Mouse (Mus musculus) lung, postnatal 0 days (tissue): Measurements from ENCODE around the gene Pkn2. TPM values are rescaled to one million over a fixed set of nuclear protein-coding genes. Genes with fewer than 3 reads are reported as not detected.

Experiments used
- ATAC-seq: fragments of 200-750 bp; cut with Nextera tagmentation; 2 replicates; pipeline ENCODE4 v1.8.0; 2017; ENCODE audit warnings: moderate library complexity
- DNase-seq: peaks from one replicate; pipeline ENCODE4 v3.0.0-alpha.2; 2016; ENCODE audit warnings: low spot score
- H3K27ac ChIP-seq: fragments of 300-500 bp; sonication (generic); 2 replicates; pipeline ENCODE4 v1.5.1; 2014; ENCODE audit warnings: antibody characterized with exemption, mild to moderate bottlenecking, low read length, mixed read lengths
- H3K27me3 ChIP-seq: fragments of 300-500 bp; sonication (generic); replicated peaks from 2 replicates; pipeline ENCODE4 v1.6.1; 2014; ENCODE audit warnings: low read length, mixed read lengths; ENCODE audit not compliant: insufficient read depth
- H3K36me3 ChIP-seq: fragments of 300-500 bp; sonication (generic); 2 replicates; pipeline ENCODE4 v1.6.1; 2014; ENCODE audit warnings: low read length, mixed read lengths; ENCODE audit not compliant: insufficient read depth
- H3K4me1 ChIP-seq: fragments of 300-500 bp; sonication (generic); 2 replicates; pipeline ENCODE4 v1.6.1; 2014; ENCODE audit warnings: antibody characterized with exemption, low read depth, low read length, mixed read lengths; ENCODE audit not compliant: insufficient read depth
- H3K4me2 ChIP-seq: fragments of 300-500 bp; sonication (generic); replicated peaks from 2 replicates; pipeline ENCODE4 v1.6.1; 2014; ENCODE audit warnings: low read depth, mild to moderate bottlenecking, low read length, moderate library complexity, mixed read lengths
- H3K4me3 ChIP-seq: fragments of 300-500 bp; sonication (generic); 2 replicates; pipeline ENCODE4 v1.5.1; 2014; ENCODE audit warnings: low read depth, low read length
- H3K9ac ChIP-seq: fragments of 300-500 bp; sonication (generic); replicated peaks from 2 replicates; pipeline ENCODE4 v1.6.1; 2014; ENCODE audit warnings: low read depth, mild to moderate bottlenecking
- H3K9me3 ChIP-seq: fragments of 300-500 bp; sonication (generic); 2 replicates; pipeline ENCODE4 v1.6.1; 2016; ENCODE audit warnings: low read length, mixed read lengths
- CTCF ChIP-seq: IDR thresholded peaks from 2 replicates; pipeline ENCODE4 v1.5.1; 2016; ENCODE audit warnings: antibody characterized with exemption, mild to moderate bottlenecking
- EP300 ChIP-seq: IDR thresholded peaks from 2 replicates; pipeline ENCODE4 v1.6.1; 2016; ENCODE audit warnings: antibody characterized with exemption, mild to moderate bottlenecking, control low read depth
- WGBS: fragments of 180-500 bp; shearing (Covaris S2); extraction: QIAGEN DNeasy Blood & Tissue Kit; methylation state at CpG from one replicate; pipeline ENCODE4 v1.1.7; 2014; 5-methylcytosine and 5-hydroxymethylcytosine counted together
- polyA plus RNA-seq: library from polyadenylated mRNA; unstranded; fragments of >200 nt; fragmentation: Nextera tagmentation; extraction: Ambion mirVana; gene quantifications from 2 replicates; pipeline ENCODE4 v1.2.1, GENCODE M21; 2015

The Pkn2 gene
- polyA plus RNA-seq, 1 experiment from 2014 or later: 57.5 TPM

DNA sequence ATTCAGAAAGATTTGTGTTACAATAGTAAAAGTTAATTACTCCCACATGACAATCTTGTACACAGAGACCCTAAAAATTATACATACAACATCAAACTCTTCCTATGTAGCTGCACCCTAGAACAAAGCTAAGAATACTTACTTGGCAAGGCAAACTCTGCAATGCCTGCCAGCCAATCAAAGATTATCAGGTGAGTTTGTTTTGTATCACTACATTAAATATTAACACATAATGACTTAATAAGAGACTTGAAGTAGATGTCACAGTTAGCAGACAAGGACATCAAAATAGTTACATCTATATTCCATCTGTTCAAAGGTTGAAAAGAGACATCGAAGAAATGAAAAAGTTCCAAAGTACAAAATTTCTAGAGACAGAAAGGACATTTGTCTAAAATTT, 58.2 kb downstream of the Pkn2 start:
- WGBS: 79% methylated on average over 1 of the region's 1 CpGs
- no peak overlapping the region for H3K9ac ChIP-seq
- H3K4me2 ChIP-seq: no peak overlapping the region
- ATAC-seq: no peak
- peaks cover 8% of the 10 kb centered on the region; the same call in 1 of the 2 replicates for H3K36me3 ChIP-seq
- H3K4me1 ChIP-seq: no peaks in the 10 kb centered on the region
- H3K27me3 ChIP-seq: no peaks in the 10 kb centered on the region
- no peaks in the 10 kb centered on the region for H3K9me3 ChIP-seq
- no peak for DNase-seq
- TF ChIP-seq CTCF (no peak), EP300 (no peak)
- no peak overlapping the region for H3K27ac ChIP-seq
- no peak overlapping the region for H3K4me3 ChIP-seq

DNA sequence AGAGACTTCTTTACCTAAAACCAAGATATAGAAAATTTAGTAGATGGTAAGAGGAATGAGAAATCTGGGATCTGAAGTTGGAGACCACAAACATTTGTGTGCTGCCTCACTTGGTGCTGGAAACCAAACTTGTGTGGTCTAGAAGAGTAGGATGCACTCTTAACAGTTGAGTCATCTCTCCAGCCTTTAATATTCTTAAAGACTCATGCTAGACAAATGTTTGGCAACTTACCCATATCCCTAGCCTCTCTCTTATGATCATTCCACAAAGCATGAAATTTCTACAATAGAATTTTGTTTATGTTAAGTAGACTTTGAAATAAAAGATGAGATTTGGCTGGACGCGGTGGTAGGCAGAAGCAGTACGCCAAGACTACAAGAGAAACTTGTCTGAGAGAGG, 64.3 kb downstream of the Pkn2 start:
- no peak for TF ChIP-seq EP300
- TF ChIP-seq CTCF: no peak
- DNase-seq: peak; percentile 18

DNA sequence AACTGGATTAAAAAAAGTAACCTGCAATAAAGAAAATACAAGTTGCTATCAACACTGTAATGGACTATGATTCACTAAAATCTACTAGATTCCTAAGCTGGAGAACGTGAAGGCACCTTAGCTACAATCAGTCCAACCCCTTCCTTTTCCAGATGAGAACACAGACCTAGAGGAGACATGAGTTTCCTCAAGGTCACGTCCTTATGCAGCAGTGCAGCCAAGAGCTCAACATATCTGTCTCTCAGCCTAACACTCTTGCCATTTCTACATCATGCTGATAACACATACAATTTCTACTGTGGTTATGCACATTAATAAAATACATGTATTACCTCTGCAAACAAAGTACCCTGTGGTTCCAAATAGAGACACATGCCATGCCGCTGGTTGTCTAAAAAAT, 70.2 kb downstream of the Pkn2 start:
- H3K27ac ChIP-seq: no peak overlapping the region
- H3K27me3 ChIP-seq: no peaks in the 10 kb centered on the region
- 88% methylated on average over 3 of the region's 3 CpGs for WGBS
- no peaks in the 10 kb centered on the region for H3K9me3 ChIP-seq
- no peaks in the 10 kb centered on the region for H3K4me1 ChIP-seq
- no peak overlapping the region for H3K4me3 ChIP-seq
- no peak overlapping the region for H3K4me2 ChIP-seq
- no peak for TF ChIP-seq EP300
- ATAC-seq (no peak), DNase-seq (no peak)
- peaks cover 17% of the 10 kb centered on the region for H3K36me3 ChIP-seq
- H3K9ac ChIP-seq: no peak overlapping the region

More for the DNA sequence above, 64.3 kb downstream of the Pkn2 start:
- Histone ChIP-seq H3K27me3 (no peaks in the 10 kb centered on the region), H3K27ac (no peak overlapping the region), H3K36me3 (peaks cover 14% of the 10 kb centered on the region), H3K4me1 (no peaks in the 10 kb centered on the region), H3K4me2 (no peak overlapping the region), H3K9me3 (no peaks in the 10 kb centered on the region), H3K9ac (no peak overlapping the region), H3K4me3 (no peak overlapping the region)
- ATAC-seq: no peak
- 74% methylated on average over 3 of the region's 3 CpGs for WGBS

DNA sequence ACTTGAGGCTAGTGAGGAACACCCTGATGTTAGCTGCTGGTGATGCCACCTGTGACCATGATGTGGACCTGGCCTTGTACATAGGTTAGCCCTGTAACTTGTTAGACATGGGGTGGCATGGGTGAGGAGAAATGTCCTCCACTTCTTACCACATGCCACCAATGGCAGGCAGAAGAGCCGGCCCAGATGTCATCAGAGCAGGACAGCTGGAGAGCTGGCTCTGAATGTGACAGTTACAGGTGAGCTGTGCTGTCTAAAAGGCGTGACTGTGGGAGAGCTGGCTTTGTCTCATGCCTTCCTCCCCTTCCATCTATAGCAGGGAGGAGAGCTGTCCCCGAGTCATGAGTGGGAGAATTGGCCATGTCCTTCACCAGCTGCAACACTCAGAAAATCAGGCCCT, 86.2 kb downstream of the Pkn2 start:
- Histone ChIP-seq H3K36me3 (peaks cover 30% of the 10 kb centered on the region; the same call in 1 of the 2 replicates), H3K4me1 (no peaks in the 10 kb centered on the region)
- 100% methylated on average over 3 of the region's 3 CpGs for WGBS

DNA sequence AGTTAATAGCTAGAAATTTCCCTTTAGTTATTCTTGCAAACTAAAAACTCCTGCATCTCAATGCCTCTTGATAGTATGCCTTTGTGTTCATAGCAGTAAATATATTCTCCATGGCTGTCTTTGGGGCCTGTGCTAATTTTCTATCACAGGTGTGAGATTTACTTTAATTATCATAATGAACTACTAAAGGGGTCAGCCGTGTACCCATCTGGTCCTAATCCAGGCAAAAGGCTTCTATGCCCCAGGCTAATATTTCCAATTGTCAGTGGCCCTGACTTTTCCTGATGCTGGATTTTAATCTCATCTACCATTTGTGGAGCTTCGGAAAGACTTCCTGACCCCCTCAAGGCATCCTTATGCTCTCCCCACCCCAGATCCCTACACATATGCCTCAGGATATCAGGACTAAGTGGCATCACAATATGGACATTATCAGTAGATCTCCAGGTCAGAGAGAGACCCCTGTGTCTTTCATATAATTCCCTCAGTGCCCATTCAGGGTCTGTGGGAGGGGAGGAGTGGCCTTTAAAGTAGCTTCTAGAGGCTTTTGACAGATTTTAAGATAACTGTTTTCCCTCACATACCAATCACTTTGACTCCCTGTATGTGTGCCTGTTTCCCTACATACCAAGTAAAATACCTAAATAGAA, 95.3 kb downstream of the Pkn2 start:
- Histone ChIP-seq H3K27ac (no peak overlapping the region), H3K4me3 (no peak overlapping the region), H3K27me3 (no peaks in the 10 kb centered on the region), H3K36me3 (peaks cover 10% of the 10 kb centered on the region; the same call in 1 of the 2 replicates), H3K4me2 (no peak overlapping the region), H3K4me1 (no peaks in the 10 kb centered on the region), H3K9me3 (no peaks in the 10 kb centered on the region), H3K9ac (no peak overlapping the region)
- 82% methylated on average over 2 of the region's 2 CpGs for WGBS
- TF ChIP-seq CTCF (no peak), EP300 (no peak)
- ATAC-seq (no peak), DNase-seq (no peak)

More for the DNA sequence above, 86.2 kb downstream of the Pkn2 start:
- DNase-seq (no peak), ATAC-seq (no peak)
- no peaks in the 10 kb centered on the region for H3K27me3 ChIP-seq
- no peak overlapping the region for H3K4me2 ChIP-seq
- TF ChIP-seq EP300: no peak
- TF ChIP-seq CTCF: no peak
- no peak overlapping the region for H3K27ac ChIP-seq
- no peak overlapping the region for H3K9ac ChIP-seq
- H3K4me3 ChIP-seq: no peak overlapping the region
- no peaks in the 10 kb centered on the region for H3K9me3 ChIP-seq

DNA sequence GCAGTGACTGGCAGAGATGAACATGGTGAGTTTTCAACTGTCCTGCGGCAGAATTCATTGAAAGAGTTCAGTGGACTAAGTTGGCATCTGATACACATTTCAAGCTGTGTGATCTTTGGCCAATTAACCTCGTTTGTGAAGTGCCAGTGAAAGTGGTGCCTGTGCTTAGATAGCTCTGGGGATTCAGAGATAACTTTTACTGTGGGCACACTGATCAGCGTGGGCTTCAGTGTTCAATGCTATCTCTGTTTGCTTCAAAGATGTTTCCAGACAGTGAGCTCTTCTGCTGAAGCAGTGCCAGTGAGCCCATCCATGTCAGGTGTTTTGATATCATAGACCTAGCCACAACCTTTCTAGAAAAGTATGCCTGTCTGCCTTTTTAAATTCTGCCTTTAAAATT, 104.6 kb downstream of the Pkn2 start:
- peaks cover 22% of the 10 kb centered on the region for H3K36me3 ChIP-seq
- H3K4me3 ChIP-seq: no peak overlapping the region
- DNase-seq (no peak), ATAC-seq (no peak)
- H3K4me2 ChIP-seq: no peak overlapping the region
- WGBS: 70% methylated on average over 3 of the region's 3 CpGs
- no peak for TF ChIP-seq EP300
- no peak for TF ChIP-seq CTCF
- no peaks in the 10 kb centered on the region for H3K9me3 ChIP-seq
- no peaks in the 10 kb centered on the region for H3K27me3 ChIP-seq
- no peak overlapping the region for H3K27ac ChIP-seq
- H3K4me1 ChIP-seq: no peaks in the 10 kb centered on the region
- H3K9ac ChIP-seq: no peak overlapping the region
